ENCODE assay signal across 11 mouse cellular contexts in genomic region chr19:45208438-45209060, GRCm38 (mm10). TPM values are rescaled to one million over a fixed set of nuclear protein-coding genes. Genes with fewer than 3 reads are reported as not detected.
A peak's percentile ranks its signal among the peaks of the same experiment; 100 is the strongest.
DNase-seq lines count a peak whose midpoint lies in the region; ATAC-seq and TF ChIP-seq lines count a peak whose summit lies in the region.
"Had no signal": no experiment of that assay in that cellular context is flagged by ENCODE, and none has a peak within 500 bp of the region (broad histone marks: within the 10 kb centered on the region; RNA-seq: fewer than 3 reads in every experiment).

No protein-coding gene starts in this region.

- no peak for TF ChIP-seq CTCF in stomach, postnatal 0 days (IDR thresholded peaks at IDR 0.05; ENCODE audit: low read depth)

- no peak for TF ChIP-seq EP300 in stomach, postnatal 0 days (optimal IDR thresholded peaks at IDR 0.05)

- no peak overlapping the region for H3K4me2 ChIP-seq in midbrain, embryonic 15.5 days
- peak overlapping the region; percentile 57 for H3K4me2 ChIP-seq in limb, embryonic 13.5 days (replicated peaks)
- H3K4me2 ChIP-seq in stomach, postnatal 0 days (replicated peaks; ENCODE audit: low read depth) = peak overlapping the region; percentile 49

- H3K36me3 ChIP-seq in midbrain, embryonic 10.5 days = no peaks in the 10 kb centered on the region
- no peaks in the 10 kb centered on the region for H3K36me3 ChIP-seq in midbrain, embryonic 15.5 days (replicated peaks)
- H3K36me3 ChIP-seq in limb, embryonic 13.5 days = no peaks in the 10 kb centered on the region
- no peaks in the 10 kb centered on the region for H3K36me3 ChIP-seq in stomach, postnatal 0 days (ENCODE audit: control insufficient read depth, insufficient read depth, low read length)

- H3K27ac ChIP-seq in midbrain, embryonic 10.5 days (replicated peaks) = no peak overlapping the region
- no peak overlapping the region for H3K27ac ChIP-seq in midbrain, embryonic 15.5 days
- no peak overlapping the region for H3K27ac ChIP-seq in limb, embryonic 13.5 days
- H3K27ac ChIP-seq in stomach, postnatal 0 days (replicated peaks) = no peak overlapping the region

- DNase-seq in cerebellum, postnatal 10 days = peak; percentile 20 to 31
- no peak for DNase-seq in cerebellum, postnatal 25 days
- no peak for DNase-seq in midbrain, embryonic 10.5 days (ENCODE audit: low spot score)
- no peak for DNase-seq in stomach, postnatal 0 days (ENCODE audit: low spot score)
- DNase-seq in urinary bladder, postnatal 36 days (ENCODE audit: low spot score in 2 of 2) = no peak
- DNase-seq in urinary bladder, adult 2 months (ENCODE audit: low spot score) = no peak
- DNase-seq: adrenal gland, postnatal 25 days; left cerebral cortex, postnatal 4 days; right cerebral cortex, postnatal 4 days had no signal

- H3K9ac ChIP-seq in midbrain, embryonic 15.5 days = no peak overlapping the region
- 0 out of 2 replicates have a peak overlapping the region, but pooled peaks have one; percentile 9 for H3K9ac ChIP-seq in limb, embryonic 13.5 days
- no peak overlapping the region for H3K9ac ChIP-seq in stomach, postnatal 0 days (ENCODE audit: low read length)

- ATAC-seq in midbrain, embryonic 15.5 days (replicated peaks) = no peak
- ATAC-seq in limb, embryonic 13.5 days (ENCODE audit: low FRiP score, low read depth) = 0 out of 2 replicates have a peak, but pooled peaks have one; percentile 32
- ATAC-seq in stomach, postnatal 0 days (ENCODE audit: low FRiP score, low TSS enrichment) = 0 out of 2 replicates have a peak, but pooled peaks have one; percentile 29

- H3K9me3 ChIP-seq in midbrain, embryonic 10.5 days (replicated peaks) = peaks cover 5% of the 10 kb centered on the region; the same call in 1 of the 2 replicates
- no peaks in the 10 kb centered on the region for H3K9me3 ChIP-seq in midbrain, embryonic 15.5 days
- no peaks in the 10 kb centered on the region for H3K9me3 ChIP-seq in limb, embryonic 13.5 days
- H3K9me3 ChIP-seq in stomach, postnatal 0 days (ENCODE audit: control insufficient read depth, low read length) = no peaks in the 10 kb centered on the region

- WGBS in midbrain, embryonic 10.5 days = 20% methylated on average over 22 of the region's 22 CpGs
- 22% methylated on average over 22 of the region's 22 CpGs for WGBS in midbrain, embryonic 15.5 days
- 8% methylated on average over 22 of the region's 22 CpGs for WGBS in limb, embryonic 13.5 days
- 18% methylated on average over 22 of the region's 22 CpGs for WGBS in stomach, postnatal 0 days

- H3K4me1 ChIP-seq in midbrain, embryonic 10.5 days = peaks cover 8% of the 10 kb centered on the region; the same call in 1 of the 2 replicates
- no peaks in the 10 kb centered on the region for H3K4me1 ChIP-seq in midbrain, embryonic 15.5 days
- H3K4me1 ChIP-seq in limb, embryonic 13.5 days = peaks cover 10% of the 10 kb centered on the region
- H3K4me1 ChIP-seq in stomach, postnatal 0 days (replicated peaks; ENCODE audit: control insufficient read depth, insufficient read depth) = no peaks in the 10 kb centered on the region

- peaks cover 38% of the 10 kb centered on the region for H3K27me3 ChIP-seq in midbrain, embryonic 10.5 days (ENCODE audit: low read depth, poor library complexity, severe bottlenecking)
- H3K27me3 ChIP-seq in midbrain, embryonic 15.5 days (replicated peaks) = 0 out of 2 replicates have a peak, but pooled peaks cover 9% of the 10 kb centered on the region
- peaks cover 32% of the 10 kb centered on the region for H3K27me3 ChIP-seq in limb, embryonic 13.5 days
- no peaks in the 10 kb centered on the region for H3K27me3 ChIP-seq in stomach, postnatal 0 days (ENCODE audit: control insufficient read depth, insufficient read depth, low read length)

- peak overlapping the region; percentile 12; the same call in 1 of the 2 replicates for H3K4me3 ChIP-seq in midbrain, embryonic 10.5 days
- H3K4me3 ChIP-seq in midbrain, embryonic 15.5 days = no peak overlapping the region
- H3K4me3 ChIP-seq in limb, embryonic 13.5 days = peak overlapping the region; percentile 28
- peak overlapping the region; percentile 14; the same call in 1 of the 2 replicates for H3K4me3 ChIP-seq in stomach, postnatal 0 days (ENCODE audit: low read depth, low read length)

RNA-seq across cellular contexts. Expression of gene Lbx1, which starts 27.1 kb away (rescaled TPM):
- 0.05 TPM in 1 of 2 replicates, not detected in the other for polyA plus RNA-seq in midbrain, embryonic 10.5 days (2016; fragmentation: Nextera tagmentation; extraction: Ambion mirVana)
- 0.06 and 0.09 TPM in 2 replicates for polyA plus RNA-seq in midbrain, embryonic 15.5 days (2015; fragmentation: Nextera tagmentation; extraction: Ambion mirVana)
- 1.4 and 1.5 TPM in 2 replicates for polyA plus RNA-seq in limb, embryonic 13.5 days (2015; fragmentation: Nextera tagmentation; extraction: Ambion mirVana)
- polyA plus RNA-seq in stomach, postnatal 0 days (2015; fragmentation: Nextera tagmentation; extraction: Ambion mirVana) = 0.04 TPM in 1 of 2 replicates, not detected in the other
- polyA plus RNA-seq in urinary bladder, adult 2 months (2012; rRNA removed) = 0.03 and 0.11 TPM in 2 replicates

RNA-seq across cellular contexts. Expression of gene Tlx1, which starts 58.1 kb away (rescaled TPM):
- polyA plus RNA-seq in midbrain, embryonic 10.5 days (2016; fragmentation: Nextera tagmentation; extraction: Ambion mirVana) = 0.11 and 0.22 TPM in 2 replicates
- polyA plus RNA-seq in midbrain, embryonic 15.5 days (2015; fragmentation: Nextera tagmentation; extraction: Ambion mirVana) = not detected in 2 replicates
- 0.38 and 1.1 TPM in 2 replicates for polyA plus RNA-seq in limb, embryonic 13.5 days (2015; fragmentation: Nextera tagmentation; extraction: Ambion mirVana)
- not detected in 2 replicates for polyA plus RNA-seq in stomach, postnatal 0 days (2015; fragmentation: Nextera tagmentation; extraction: Ambion mirVana)
- not detected in 2 replicates for polyA plus RNA-seq in urinary bladder, adult 2 months (2012; rRNA removed)

Comparison
In these comparisons a context has a peak if more than half of its experiments do, and no peak if none do; other contexts are left out.
1. DNase-seq: peak in cerebellum, postnatal 10 days (2 of 2); none in cerebellum, postnatal 25 days (0 of 2), midbrain, embryonic 10.5 days (single experiment), stomach, postnatal 0 days (single experiment), urinary bladder, postnatal 36 days (0 of 2) and urinary bladder, adult 2 months (single experiment).